Mouse (Mus musculus) ovary, postnatal 14 days (tissue): ENCODE measurements around the gene Sept9.

Experiments used
- DNase-seq: peaks from one replicate; pipeline ENCODE4 v3.0.0; 2022; ENCODE audit warnings: low spot score

Gene Sept9

DNA sequence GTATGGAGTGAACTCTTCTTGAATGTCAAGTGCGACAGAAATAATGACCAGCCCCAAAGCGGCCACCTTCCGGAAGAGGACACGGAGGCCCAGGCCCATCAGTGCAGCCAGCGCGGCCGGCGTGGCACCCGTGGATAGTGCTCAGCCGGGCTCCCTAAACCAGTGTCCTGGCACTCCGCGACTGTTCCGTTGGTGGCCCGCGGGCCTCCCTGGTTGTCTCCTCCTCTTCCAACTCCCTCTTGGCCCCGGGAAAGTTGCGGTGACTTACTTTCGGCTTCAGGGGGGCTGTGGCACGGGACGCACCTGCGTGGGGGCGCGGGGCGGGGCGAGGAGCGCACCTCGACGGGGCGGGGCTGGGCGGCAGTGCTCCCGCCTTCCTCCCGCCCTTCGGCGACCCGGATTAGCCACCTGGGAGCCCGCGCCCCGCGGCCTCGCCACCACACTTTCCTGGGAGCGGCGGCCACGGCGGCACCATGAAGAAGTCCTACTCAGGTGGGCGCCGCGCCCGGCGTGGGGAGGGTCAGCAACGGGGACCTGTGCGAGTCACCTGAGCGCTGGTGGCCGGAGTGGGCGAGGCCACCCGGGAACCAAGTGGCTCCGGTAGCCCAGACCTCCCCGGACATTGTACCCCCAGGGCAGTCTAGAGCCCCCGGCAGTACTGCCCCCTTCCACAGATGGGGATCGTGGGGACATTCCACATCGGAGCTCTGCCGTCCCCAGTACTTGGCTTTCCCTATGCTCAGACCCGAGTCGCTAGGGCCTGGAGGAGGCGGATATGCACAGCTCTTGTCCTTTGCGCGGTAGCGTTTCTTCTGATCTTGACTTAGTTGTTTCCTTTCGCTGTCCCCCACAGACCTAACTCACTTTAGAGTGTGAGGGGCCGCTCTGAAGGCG lies at the start of gene Sept9:
Gene Sept9, plus strand, starts transcription at position 380 of the 894 bp plus-strand sequence.
- no peak for DNase-seq

GRCm38 (mm10) chr11:117150467-117150966 lies 48.9 kb upstream of the Sept9 start:
- no peak for DNase-seq

DNA sequence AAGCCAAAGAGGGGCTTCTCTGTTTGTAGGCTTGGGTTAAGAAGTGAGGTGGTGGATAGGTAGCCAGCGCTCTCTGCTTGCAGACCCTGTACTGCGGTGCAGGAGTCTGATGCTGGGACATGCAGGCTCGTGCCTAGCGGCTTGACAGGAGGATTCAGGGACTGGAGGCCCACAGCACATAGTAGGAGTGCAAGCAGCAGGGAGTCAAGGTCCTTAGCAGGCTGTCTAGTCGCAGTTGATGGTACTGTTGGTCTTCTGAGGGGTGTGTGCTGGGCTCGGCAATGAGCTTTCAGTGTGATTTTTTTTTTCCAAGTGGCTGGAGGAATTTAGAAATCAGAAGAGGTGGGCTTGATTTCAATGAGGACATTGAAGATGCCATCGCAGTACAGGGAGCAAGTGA lies 48.0 kb upstream of the Sept9 start:
- no peak for DNase-seq

GRCm38 (mm10) chr11:117152541-117152940 lies 46.9 kb upstream of the Sept9 start:
- DNase-seq = no peak

GRCm38 (mm10) chr11:117153553-117153952 lies 45.9 kb upstream of the Sept9 start:
- no peak for DNase-seq

- DNase-seq = no peak
Observed at GRCm38 (mm10) chr11:117154088-117154815, 45.2 kb upstream of the Sept9 start.

- no peak for DNase-seq
Observed at GRCm38 (mm10) chr11:117156725-117157124, 42.7 kb upstream of the Sept9 start.

- DNase-seq = no peak
Observed at GRCm38 (mm10) chr11:117158343-117158742, 41.1 kb upstream of the Sept9 start.

DNA sequence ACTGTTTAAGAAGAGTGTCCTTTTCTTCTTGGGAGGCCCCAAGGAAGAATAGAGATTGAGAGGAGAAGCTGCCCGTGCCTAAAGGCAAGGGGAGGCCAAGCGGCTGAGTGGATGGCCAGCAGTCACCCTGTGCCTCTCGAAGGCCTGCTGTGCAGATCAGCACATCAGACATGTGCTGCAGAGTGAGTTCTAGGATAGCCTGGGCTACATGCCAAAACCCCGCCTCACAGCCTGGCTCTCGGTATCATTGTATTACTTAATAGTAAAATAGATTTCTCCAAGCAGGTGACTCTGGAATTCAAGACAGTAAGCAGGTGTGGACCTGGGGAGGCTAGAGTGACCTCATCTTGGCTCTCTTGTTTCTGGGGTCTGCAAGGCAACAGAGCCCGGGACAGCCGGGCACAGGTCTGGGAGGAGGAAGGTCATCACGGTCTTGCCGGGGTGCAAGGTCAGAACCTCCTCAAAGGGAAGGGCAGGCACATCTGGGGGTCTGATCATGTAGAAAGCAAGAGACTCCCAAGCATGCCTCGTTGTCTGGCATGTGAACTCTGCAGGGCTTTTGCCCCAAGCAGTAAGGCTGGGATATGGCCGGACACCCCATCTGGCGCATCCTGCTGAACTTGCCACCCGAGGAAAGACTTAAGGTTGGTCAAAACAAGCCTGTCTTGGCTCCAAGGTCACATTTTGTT lies 40.1 kb upstream of the Sept9 start:
- no peak for DNase-seq

DNA sequence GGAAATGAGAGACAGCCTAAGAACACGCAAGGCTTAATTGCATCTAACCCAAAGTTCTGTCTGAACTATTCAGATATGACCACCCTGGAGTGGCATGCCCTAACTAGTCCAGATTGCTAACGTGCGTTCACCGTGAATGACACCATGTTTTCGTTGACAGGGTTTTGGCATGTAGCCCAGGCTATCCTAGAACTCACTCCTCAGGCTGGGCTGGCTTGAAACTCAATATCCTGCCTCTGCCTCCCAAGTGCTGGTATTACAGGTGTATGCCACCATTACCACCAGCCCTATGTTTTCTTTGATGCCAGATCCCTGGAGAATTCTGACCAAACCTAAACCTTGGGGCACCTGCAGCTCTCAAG lies 39.5 kb upstream of the Sept9 start:
- DNase-seq = no peak

DNA sequence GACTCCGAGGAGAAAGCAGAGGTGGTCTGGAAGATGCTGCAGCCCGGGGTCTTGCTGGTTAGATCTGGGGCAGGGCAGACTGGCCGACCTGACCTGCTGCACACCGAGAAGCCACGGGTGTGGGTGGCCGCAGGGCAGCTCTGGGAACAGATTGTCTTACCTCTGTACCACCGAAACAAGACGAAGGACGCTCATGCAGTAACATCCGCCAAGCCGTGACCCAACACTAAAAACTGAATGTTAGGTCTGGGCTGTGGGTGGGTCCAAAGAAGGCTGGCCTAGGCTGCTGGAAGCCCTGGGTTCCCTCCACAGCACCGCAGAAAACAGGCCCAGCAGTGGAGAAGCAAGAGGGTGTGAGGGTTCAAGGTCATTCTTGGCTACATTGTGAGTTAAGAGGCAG lies 38.7 kb upstream of the Sept9 start:
- no peak for DNase-seq

DNA sequence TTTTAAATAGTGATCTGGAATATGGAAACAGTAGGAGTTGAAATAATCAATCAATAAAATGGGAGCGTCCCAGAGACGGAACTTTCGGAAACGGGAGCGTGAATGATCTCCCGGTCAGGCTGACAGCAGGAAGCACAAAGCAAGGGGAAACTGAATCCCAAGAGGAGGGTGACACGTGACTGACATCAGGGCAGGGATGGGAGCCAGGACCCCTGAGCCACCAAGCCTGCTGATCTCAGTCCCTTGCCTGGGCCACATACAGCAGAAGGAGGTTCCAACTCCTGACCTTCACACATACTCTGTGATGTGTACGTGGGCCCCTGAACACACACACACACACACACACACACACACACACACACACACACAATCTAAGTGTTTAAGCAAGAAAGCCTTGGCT lies 37.9 kb upstream of the Sept9 start:
- DNase-seq = no peak

- no peak for DNase-seq
Observed at GRCm38 (mm10) chr11:117163098-117163497, 36.4 kb upstream of the Sept9 start.

DNA sequence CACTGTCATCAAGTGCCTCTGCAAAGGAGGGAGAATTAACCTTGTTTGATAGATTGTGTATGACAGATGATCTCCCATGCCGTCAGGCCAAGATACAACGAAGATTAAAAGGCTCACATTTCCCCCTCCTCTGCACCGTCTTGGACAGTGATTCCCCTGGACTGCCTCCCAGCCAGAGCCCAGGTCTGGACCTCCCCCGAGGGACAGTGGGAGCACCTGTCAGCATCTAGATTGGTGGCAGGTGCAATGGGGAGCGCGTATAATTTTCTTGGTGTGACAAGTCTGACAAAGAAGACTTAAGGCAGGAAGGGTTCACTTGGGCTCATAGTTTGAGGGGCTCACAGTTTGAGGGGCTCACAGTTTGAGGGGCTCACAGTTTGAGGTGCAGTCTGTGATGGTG lies 35.7 kb upstream of the Sept9 start:
- DNase-seq = no peak

DNA sequence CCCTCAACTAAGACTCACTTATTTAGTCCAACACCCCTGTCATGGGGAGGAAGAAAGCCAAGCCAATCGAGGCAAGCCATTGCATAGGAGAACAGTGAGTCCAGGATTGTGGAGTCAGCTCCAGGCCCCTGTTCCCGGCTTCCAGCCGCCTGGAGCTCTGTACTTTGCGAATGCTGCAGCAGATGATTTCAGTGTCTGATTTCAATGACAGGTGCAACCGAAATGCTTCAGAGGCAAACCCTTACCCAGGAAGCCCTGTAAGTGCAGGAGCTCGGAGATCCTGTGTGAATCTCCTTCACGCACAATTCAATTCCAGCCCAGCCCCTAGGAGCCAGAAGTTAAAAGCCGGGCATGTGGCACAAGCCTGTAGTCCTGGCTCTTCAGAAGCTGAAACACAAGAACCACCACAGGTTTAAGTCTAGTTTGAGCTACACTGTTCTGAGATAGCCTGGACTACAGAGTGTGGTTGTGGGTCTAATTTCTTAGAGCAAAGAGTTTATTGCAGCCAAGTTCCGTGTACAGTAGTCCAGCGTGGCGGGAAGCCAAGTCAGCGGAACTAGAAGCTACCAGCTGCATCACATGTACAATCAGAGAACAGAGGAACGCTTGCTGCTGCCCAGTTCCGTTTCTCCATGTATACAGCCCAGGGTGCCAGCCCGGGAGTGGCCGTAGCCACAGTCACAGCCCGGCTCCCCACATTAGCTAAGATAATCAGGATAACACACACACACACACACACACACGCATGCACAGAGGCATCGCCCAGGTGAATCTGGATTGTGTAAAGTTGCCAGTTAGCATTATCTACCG lies 31.0 kb upstream of the Sept9 start:
- no peak for DNase-seq

- no peak for DNase-seq
Observed at GRCm38 (mm10) chr11:117169088-117169635, 30.3 kb upstream of the Sept9 start.

DNA sequence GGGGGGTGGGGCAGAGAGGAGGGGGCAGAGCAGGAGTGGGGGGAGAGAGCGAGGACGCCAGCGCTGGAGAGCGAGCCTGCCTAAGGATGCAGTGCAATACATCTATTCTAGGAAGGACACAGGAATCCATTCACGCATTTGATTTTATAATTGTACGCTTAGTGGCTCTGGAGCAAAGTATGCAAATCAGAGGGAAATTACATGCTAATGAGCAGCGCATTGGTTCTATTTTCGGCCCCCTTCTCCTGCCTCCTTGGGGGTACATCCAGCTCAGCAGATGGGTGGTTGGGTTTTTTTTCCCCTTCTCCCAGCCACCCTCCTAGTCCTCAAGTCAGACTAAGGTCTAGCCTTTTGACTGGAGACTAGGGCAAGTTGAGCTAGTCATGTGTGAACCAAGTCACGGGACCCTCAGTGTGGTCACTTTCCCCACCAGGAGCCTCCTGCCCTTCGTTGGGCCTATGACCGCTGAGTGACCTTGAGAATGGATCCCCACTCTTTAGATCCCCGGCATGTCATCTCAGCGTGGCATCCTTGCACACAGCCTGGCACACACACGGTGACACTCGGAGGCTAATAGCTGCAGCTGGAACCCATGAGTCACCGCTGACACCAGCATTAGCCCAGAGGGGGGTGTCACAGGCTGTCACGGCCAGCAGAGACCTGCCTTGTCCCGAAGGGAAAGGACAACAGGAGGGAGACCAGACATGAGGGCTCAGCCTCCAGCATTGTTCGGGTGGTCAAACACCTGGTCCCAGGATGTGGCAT lies 29.5 kb upstream of the Sept9 start:
- DNase-seq = no peak

DNA sequence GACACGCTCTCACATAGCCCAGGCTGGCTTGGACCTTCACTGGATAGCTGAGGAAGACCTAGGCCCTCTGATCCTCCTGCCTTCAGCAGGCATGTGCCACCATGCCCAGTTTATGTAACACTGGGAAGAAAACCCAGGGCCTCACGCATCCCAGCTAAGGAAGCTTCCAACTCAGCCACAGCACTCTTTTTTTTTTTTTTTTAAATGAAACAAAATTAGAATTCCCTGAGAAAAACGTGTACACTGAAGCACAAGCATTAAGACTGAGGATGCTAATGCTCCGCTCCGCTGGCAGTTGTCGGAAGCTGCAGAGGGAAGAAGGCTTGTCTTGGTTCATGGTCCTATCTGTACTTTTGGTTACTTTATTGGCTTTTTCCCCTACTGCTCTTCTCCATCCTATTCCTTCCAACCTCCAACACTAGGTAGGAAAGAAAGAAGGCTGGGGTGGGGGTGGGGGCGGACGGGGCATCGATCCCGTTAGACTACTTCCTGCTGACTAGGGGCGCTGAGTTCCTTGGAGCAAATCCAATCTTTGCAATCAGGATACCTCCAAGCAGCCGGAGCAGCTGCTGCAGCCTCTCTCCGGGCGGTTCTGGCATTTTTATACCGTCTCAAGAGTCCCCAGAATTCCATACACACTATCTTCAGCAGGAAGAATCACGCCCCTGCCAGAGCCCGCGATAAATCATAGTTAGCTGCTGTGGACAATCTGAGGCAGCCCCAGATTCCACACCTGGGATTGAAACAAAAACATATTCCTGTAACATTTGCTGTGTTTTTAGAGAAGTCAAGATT lies 25.2 kb upstream of the Sept9 start:
- DNase-seq = no peak

DNA sequence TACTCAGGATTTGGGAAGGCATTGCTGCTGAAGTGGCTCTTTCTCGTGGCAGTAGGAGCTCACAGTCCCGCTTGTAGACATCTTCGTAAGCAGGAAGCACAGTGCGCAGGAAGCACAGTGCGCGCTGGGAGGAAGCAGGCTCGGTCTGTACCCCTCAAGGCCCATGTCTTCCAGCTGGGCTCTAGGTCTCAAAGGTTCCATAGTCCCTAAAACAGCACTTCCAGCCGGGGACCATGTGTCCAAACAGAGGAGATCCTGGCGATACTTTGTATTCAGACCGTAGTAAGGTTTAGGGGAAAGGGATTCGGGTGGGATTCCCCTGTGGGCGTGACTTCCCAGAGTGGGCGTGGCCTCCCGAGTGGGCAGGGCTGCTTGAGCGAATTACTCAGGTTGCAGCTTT lies 24.5 kb upstream of the Sept9 start:
- DNase-seq = no peak

GRCm38 (mm10) chr11:117175472-117175871 lies 24.0 kb upstream of the Sept9 start:
- no peak for DNase-seq
